Comparison of ENCODE assay signal across 26 mouse cellular contexts in genomic region chr12:72942171-72942570, GRCm38 (mm10). TPM values are rescaled to one million over a fixed set of nuclear protein-coding genes. Genes with fewer than 3 reads are reported as not detected.
DNase-seq lines count a peak whose midpoint lies in the region; ATAC-seq lines count a peak whose summit lies in the region.
"Had no signal": no experiment of that assay in that cellular context is flagged by ENCODE, and none has a peak within 500 bp of the region (broad histone marks: within the 10 kb centered on the region; RNA-seq: fewer than 3 reads in every experiment).

No protein-coding gene starts in this region.

- H3K4me2 ChIP-seq in forebrain, embryonic 14.5 days (ENCODE audit: low read length) = no peak overlapping the region
- no peak overlapping the region for H3K4me2 ChIP-seq in forebrain, embryonic 15.5 days (replicated peaks)
- no peak overlapping the region for H3K4me2 ChIP-seq in midbrain, embryonic 11.5 days
- H3K4me2 ChIP-seq in midbrain, embryonic 15.5 days = no peak overlapping the region
- no peak overlapping the region for H3K4me2 ChIP-seq in embryonic facial prominence, embryonic 12.5 days (replicated peaks)
- H3K4me2 ChIP-seq: heart, embryonic 13.5 days; hindbrain, embryonic 13.5 days; intestine, embryonic 15.5 days had no signal

- peaks cover 94% of the 10 kb centered on the region for H3K27me3 ChIP-seq in forebrain, embryonic 14.5 days (replicated peaks; ENCODE audit: control insufficient read depth, insufficient read depth, low read length)
- peaks cover 84% of the 10 kb centered on the region for H3K27me3 ChIP-seq in forebrain, embryonic 15.5 days
- H3K27me3 ChIP-seq in midbrain, embryonic 11.5 days (ENCODE audit: control insufficient read depth, insufficient read depth, low read length) = peaks cover 90% of the 10 kb centered on the region
- H3K27me3 ChIP-seq in midbrain, embryonic 15.5 days (replicated peaks) = peaks cover 94% of the 10 kb centered on the region
- peaks cover 94% of the 10 kb centered on the region for H3K27me3 ChIP-seq in embryonic facial prominence, embryonic 12.5 days

- no peak overlapping the region for H3K4me3 ChIP-seq in forebrain, embryonic 14.5 days (ENCODE audit: low read depth, low read length)
- H3K4me3 ChIP-seq in forebrain, embryonic 15.5 days = no peak overlapping the region
- no peak overlapping the region for H3K4me3 ChIP-seq in midbrain, embryonic 11.5 days (ENCODE audit: low read depth, low read length)
- H3K4me3 ChIP-seq in midbrain, embryonic 15.5 days = no peak overlapping the region
- H3K4me3 ChIP-seq in embryonic facial prominence, embryonic 12.5 days = 0 out of 2 replicates have a peak overlapping the region, but pooled peaks have one; percentile 31
- H3K4me3 ChIP-seq: heart, adult 2 months; heart, embryonic 10.5 days; heart, embryonic 13.5 days; hindbrain, embryonic 13.5 days; intestine, embryonic 15.5 days had no signal

- H3K4me1 ChIP-seq in forebrain, embryonic 14.5 days (ENCODE audit: control insufficient read depth, insufficient read depth, low read length) = no peaks in the 10 kb centered on the region; the same call in 1 of the 2 replicates
- H3K4me1 ChIP-seq in forebrain, embryonic 15.5 days = peaks cover 20% of the 10 kb centered on the region
- peaks cover 19% of the 10 kb centered on the region for H3K4me1 ChIP-seq in midbrain, embryonic 11.5 days (ENCODE audit: control insufficient read depth, insufficient read depth, low read length)
- H3K4me1 ChIP-seq in midbrain, embryonic 15.5 days = peaks cover 19% of the 10 kb centered on the region
- peaks cover 27% of the 10 kb centered on the region for H3K4me1 ChIP-seq in embryonic facial prominence, embryonic 12.5 days

- 20% methylated on average over 6 of the region's 6 CpGs for WGBS in forebrain, embryonic 14.5 days
- WGBS in forebrain, embryonic 15.5 days = 14% methylated on average over 6 of the region's 6 CpGs
- 13% methylated on average over 6 of the region's 6 CpGs for WGBS in midbrain, embryonic 11.5 days
- 18% methylated on average over 6 of the region's 6 CpGs for whole genome bisulfite sequencing in midbrain, embryonic 15.5 days
- 21% methylated on average over 6 of the region's 6 CpGs for WGBS in embryonic facial prominence, embryonic 12.5 days

- H3K27ac ChIP-seq in forebrain, embryonic 14.5 days (ENCODE audit: low read depth, low read length) = no peak overlapping the region
- no peak overlapping the region for H3K27ac ChIP-seq in forebrain, embryonic 15.5 days (replicated peaks)
- H3K27ac ChIP-seq in midbrain, embryonic 11.5 days (ENCODE audit: low read depth, low read length) = no peak overlapping the region
- H3K27ac ChIP-seq in midbrain, embryonic 15.5 days = no peak overlapping the region
- no peak overlapping the region for H3K27ac ChIP-seq in embryonic facial prominence, embryonic 12.5 days
- H3K27ac ChIP-seq: heart, adult 2 months; heart, embryonic 10.5 days; heart, embryonic 13.5 days; hindbrain, embryonic 13.5 days; intestine, embryonic 15.5 days had no signal

- no peak overlapping the region for H3K9ac ChIP-seq in forebrain, embryonic 14.5 days (ENCODE audit: low read length)
- H3K9ac ChIP-seq in forebrain, embryonic 15.5 days (replicated peaks) = no peak overlapping the region
- H3K9ac ChIP-seq in midbrain, embryonic 11.5 days (ENCODE audit: low read length) = no peak overlapping the region
- no peak overlapping the region for H3K9ac ChIP-seq in midbrain, embryonic 15.5 days
- no peak overlapping the region for H3K9ac ChIP-seq in embryonic facial prominence, embryonic 12.5 days
- H3K9ac ChIP-seq: heart, embryonic 13.5 days; hindbrain, embryonic 13.5 days; intestine, embryonic 15.5 days had no signal

- H3K9me3 ChIP-seq in forebrain, embryonic 14.5 days (replicated peaks; ENCODE audit: control insufficient read depth, low read length) = no peaks in the 10 kb centered on the region
- H3K9me3 ChIP-seq in forebrain, embryonic 15.5 days = no peaks in the 10 kb centered on the region
- no peaks in the 10 kb centered on the region for H3K9me3 ChIP-seq in midbrain, embryonic 11.5 days (ENCODE audit: control insufficient read depth, low read length)
- no peaks in the 10 kb centered on the region for H3K9me3 ChIP-seq in midbrain, embryonic 15.5 days
- no peaks in the 10 kb centered on the region for H3K9me3 ChIP-seq in embryonic facial prominence, embryonic 12.5 days
- H3K9me3 ChIP-seq: heart, embryonic 10.5 days; heart, embryonic 13.5 days; hindbrain, embryonic 13.5 days; intestine, embryonic 15.5 days had no signal

- DNase-seq in forebrain, embryonic 14.5 days (ENCODE audit: low spot score) = peak; percentile 4
- DNase-seq in midbrain, embryonic 11.5 days (ENCODE audit: low spot score, missing footprints) = peak; percentile 95
- DNase-seq in cerebellum, adult 9-11 months = no peak
- DNase-seq: adrenal gland, adult 2 months; adrenal gland, postnatal 14 days; cerebellum, adult 11 months; cerebellum, adult 2 months; cerebellum, postnatal 36 days; gastrocnemius, postnatal 10 days; gastrocnemius, postnatal 36 days; heart, adult 2 months; heart, postnatal 14 days; heart, postnatal 4 days; kidney, adult 11 months had no signal

- H3K36me3 ChIP-seq in forebrain, embryonic 14.5 days (ENCODE audit: control insufficient read depth, insufficient read depth, low read length) = no peaks in the 10 kb centered on the region
- H3K36me3 ChIP-seq in forebrain, embryonic 15.5 days = no peaks in the 10 kb centered on the region
- H3K36me3 ChIP-seq in midbrain, embryonic 11.5 days (ENCODE audit: control insufficient read depth, insufficient read depth, low read length) = no peaks in the 10 kb centered on the region
- no peaks in the 10 kb centered on the region for H3K36me3 ChIP-seq in midbrain, embryonic 15.5 days (replicated peaks)
- no peaks in the 10 kb centered on the region for H3K36me3 ChIP-seq in embryonic facial prominence, embryonic 12.5 days
- H3K36me3 ChIP-seq: heart, embryonic 10.5 days; heart, embryonic 13.5 days; hindbrain, embryonic 13.5 days; intestine, embryonic 15.5 days had no signal

- ATAC-seq in forebrain, embryonic 14.5 days = no peak
- ATAC-seq in forebrain, embryonic 15.5 days (replicated peaks) = no peak
- no peak for ATAC-seq in midbrain, embryonic 11.5 days (ENCODE audit: low FRiP score)
- ATAC-seq in midbrain, embryonic 15.5 days (replicated peaks) = no peak
- ATAC-seq in embryonic facial prominence, embryonic 12.5 days (ENCODE audit: insufficient number of reproducible peaks, insufficient read depth, low FRiP score, low TSS enrichment) = no peak
- ATAC-seq: CD4-positive, CD25-positive, alpha-beta regulatory T cell, adult 4 months; hindbrain, embryonic 16.5 days; intestine, embryonic 15.5 days had no signal

RNA-seq across cellular contexts. Expression of gene 4930447C04Rik, which starts 1.6 kb away (rescaled TPM):
- polyA plus RNA-seq in forebrain, embryonic 14.5 days (2014; fragmentation: Nextera tagmentation; extraction: Ambion mirVana) = 1.3 and 1.5 TPM in 2 replicates
- 2.6 and 3.1 TPM in 2 replicates for polyA plus RNA-seq in forebrain, embryonic 15.5 days (2015; fragmentation: Nextera tagmentation; extraction: Ambion mirVana)
- polyA plus RNA-seq in midbrain, embryonic 11.5 days (2014; fragmentation: Nextera tagmentation; extraction: Ambion mirVana) = 1.3 and 2.6 TPM in 2 replicates
- polyA plus RNA-seq in midbrain, embryonic 15.5 days (2015; fragmentation: Nextera tagmentation; extraction: Ambion mirVana) = 4.0 and 4.8 TPM in 2 replicates
- 7.5 and 10.3 TPM in 2 replicates for polyA plus RNA-seq in embryonic facial prominence, embryonic 12.5 days (2016; fragmentation: Nextera tagmentation; extraction: Ambion mirVana)
- polyA plus RNA-seq: adrenal gland, adult 2 months; C2C12; heart, adult 2 months had no signal

RNA-seq across cellular contexts. Expression of gene Six6, which starts 2.5 kb away (rescaled TPM):
- polyA plus RNA-seq in forebrain, embryonic 14.5 days (2014; fragmentation: Nextera tagmentation; extraction: Ambion mirVana) = 1.5 and 1.9 TPM in 2 replicates
- 1.1 and 4.3 TPM in 2 replicates for polyA plus RNA-seq in forebrain, embryonic 15.5 days (2015; fragmentation: Nextera tagmentation; extraction: Ambion mirVana)
- 0.03 TPM in 1 of 2 replicates, not detected in the other for polyA plus RNA-seq in midbrain, embryonic 11.5 days (2014; fragmentation: Nextera tagmentation; extraction: Ambion mirVana)
- 0.61 and 1.5 TPM in 2 replicates for polyA plus RNA-seq in midbrain, embryonic 15.5 days (2015; fragmentation: Nextera tagmentation; extraction: Ambion mirVana)
- 5.8 and 8.3 TPM in 2 replicates for polyA plus RNA-seq in embryonic facial prominence, embryonic 12.5 days (2016; fragmentation: Nextera tagmentation; extraction: Ambion mirVana)
- polyA plus RNA-seq: adrenal gland, adult 2 months; C2C12; CD4-positive, CD25-positive, alpha-beta regulatory T cell, adult 4 months; cerebellum, adult 2 months; cortical plate, adult 2 months; heart, adult 2 months; heart, embryonic 10.5 days; heart, embryonic 13.5 days; heart, embryonic 16.5 days; hindbrain, embryonic 13.5 days; hindbrain, embryonic 16.5 days; intestine, embryonic 15.5 days had no signal
